Mouse (Mus musculus): ENCODE data around the gene Igf2r. TPM values are rescaled to one million over a fixed set of nuclear protein-coding genes. Genes with fewer than 3 reads are reported as not detected.
"Not testable (repeated sequence)": the region's sequence is repeated elsewhere in the genome, so short reads cannot be mapped to it uniquely, and the experiment has no call there.

Igf2r gene
- total RNA-seq, 2 experiments from 2014 or later = 178 to 206 TPM

- no peak for DNase-seq (ENCODE audit: low spot score in 2 of 2)
Observed at GRCm38 (mm10) chr17:12675646-12676045, 93.8 kb downstream of the Igf2r start, which contains the start of gene Slc22a1. TSS of gene Slc22a1 (minus strand) at chr17:12675829.

- DNase-seq (ENCODE audit: low spot score in 2 of 2) = not testable (repeated sequence)
Observed at GRCm38 (mm10) chr17:12674980-12675379, 94.5 kb downstream of the Igf2r start.

GRCm38 (mm10) chr17:12673871-12674270 is 95.6 kb downstream of the Igf2r start:
- no peak for DNase-seq (ENCODE audit: low spot score in 2 of 2)

- no peak for DNase-seq (ENCODE audit: low spot score in 2 of 2)
Observed at GRCm38 (mm10) chr17:12672285-12672790, 97.1 kb downstream of the Igf2r start.

- no peak for DNase-seq (ENCODE audit: low spot score in 2 of 2)
Observed at GRCm38 (mm10) chr17:12671029-12671605, 98.3 kb downstream of the Igf2r start.

- no peak for DNase-seq (ENCODE audit: low spot score in 2 of 2)
Observed at GRCm38 (mm10) chr17:12669363-12669679, 100.1 kb downstream of the Igf2r start.

GRCm38 (mm10) chr17:12668478-12669362 is 100.7 kb downstream of the Igf2r start:
- DNase-seq (ENCODE audit: low spot score in 2 of 2) = no peak

GRCm38 (mm10) chr17:12664156-12664555 is 105.3 kb downstream of the Igf2r start:
- DNase-seq (ENCODE audit: low spot score in 2 of 2) = no peak

- DNase-seq (ENCODE audit: low spot score in 2 of 2) = no peak
Observed at GRCm38 (mm10) chr17:12660572-12661260, 108.7 kb downstream of the Igf2r start.

- no peak for DNase-seq (ENCODE audit: low spot score in 2 of 2)
Observed at GRCm38 (mm10) chr17:12659233-12659632, 110.2 kb downstream of the Igf2r start.

- DNase-seq (ENCODE audit: low spot score in 2 of 2) = no peak
Observed at GRCm38 (mm10) chr17:12658784-12659183, 110.7 kb downstream of the Igf2r start.

GRCm38 (mm10) chr17:12655826-12656225 is 113.6 kb downstream of the Igf2r start:
- DNase-seq (ENCODE audit: low spot score in 2 of 2) = no peak

GRCm38 (mm10) chr17:12654061-12654460 is 115.4 kb downstream of the Igf2r start:
- DNase-seq (ENCODE audit: low spot score in 2 of 2) = no peak

GRCm38 (mm10) chr17:12652604-12653003 is 116.9 kb downstream of the Igf2r start:
- no peak for DNase-seq (ENCODE audit: low spot score in 2 of 2)

- DNase-seq (ENCODE audit: low spot score in 2 of 2) = no peak
Observed at GRCm38 (mm10) chr17:12645461-12645860, 124.0 kb downstream of the Igf2r start.

GRCm38 (mm10) chr17:12641087-12641486 is 128.4 kb downstream of the Igf2r start:
- DNase-seq (ENCODE audit: low spot score in 2 of 2) = no peak

- DNase-seq (ENCODE audit: low spot score in 2 of 2) = no peak
Observed at GRCm38 (mm10) chr17:12639585-12639984, 129.9 kb downstream of the Igf2r start.

GRCm38 (mm10) chr17:12634814-12635213 is 134.7 kb downstream of the Igf2r start:
- DNase-seq (ENCODE audit: low spot score in 2 of 2) = no peak

All from gastrocnemius, postnatal 4 days (tissue).